Mouse (Mus musculus) stomach, postnatal 0 days (tissue): ENCODE results near the gene Ulk4. TPM values are rescaled to one million over a fixed set of nuclear protein-coding genes. Genes with fewer than 3 reads are reported as not detected.
"Not testable (repeated sequence)": the region's sequence is repeated elsewhere in the genome, so short reads cannot be mapped to it uniquely, and the experiment has no call there.

Experiments
- ATAC-seq: fragments of 200-750 bp; cut with Nextera tagmentation; 2 replicates; pipeline ENCODE4 v1.8.0; 2017; ENCODE audit not compliant: low FRiP score, low TSS enrichment
- DNase-seq: peaks from one replicate; pipeline ENCODE4 v3.0.0-alpha.2; 2016; ENCODE audit warnings: low spot score
- H3K27ac ChIP-seq: fragments of 300-500 bp; sonication (generic); replicated peaks from 2 replicates; pipeline ENCODE4 v1.5.1; 2014; ENCODE audit warnings: mild to moderate bottlenecking, control low read depth
- H3K27me3 ChIP-seq: fragments of 300-500 bp; sonication (generic); 2 replicates; pipeline ENCODE4 v1.6.1; 2014; ENCODE audit warnings: low read length; ENCODE audit not compliant: control insufficient read depth, insufficient read depth
- H3K36me3 ChIP-seq: fragments of 300-500 bp; sonication (generic); 2 replicates; pipeline ENCODE4 v1.6.1; 2014; ENCODE audit warnings: low read length, mixed read lengths; ENCODE audit not compliant: control insufficient read depth, insufficient read depth
- H3K4me1 ChIP-seq: fragments of 300-500 bp; sonication (generic); replicated peaks from 2 replicates; pipeline ENCODE4 v1.6.1; 2014; ENCODE audit warnings: antibody characterized with exemption; ENCODE audit not compliant: control insufficient read depth, insufficient read depth
- H3K4me2 ChIP-seq: fragments of 300-500 bp; sonication (generic); replicated peaks from 2 replicates; pipeline ENCODE4 v1.6.1; 2014; ENCODE audit warnings: low read depth, mild to moderate bottlenecking, control low read depth, moderate library complexity
- H3K4me3 ChIP-seq: fragments of 300-500 bp; sonication (generic); 2 replicates; pipeline ENCODE4 v1.5.1; 2014; ENCODE audit warnings: low read depth, low read length, control low read depth
- H3K9ac ChIP-seq: fragments of 300-500 bp; sonication (generic); 2 replicates; pipeline ENCODE4 v1.6.1; 2014; ENCODE audit warnings: mild to moderate bottlenecking, low read length, control low read depth, mixed read lengths
- H3K9me3 ChIP-seq: fragments of 300-500 bp; sonication (generic); 2 replicates; pipeline ENCODE4 v1.6.1; 2016; ENCODE audit warnings: low read length; ENCODE audit not compliant: control insufficient read depth
- CTCF ChIP-seq: IDR thresholded peaks from 2 replicates; pipeline ENCODE4 v1.5.1; 2016; ENCODE audit warnings: antibody characterized with exemption, low read depth, mild to moderate bottlenecking, moderate library complexity
- EP300 ChIP-seq: optimal IDR thresholded peaks from 2 replicates; pipeline ENCODE3; 2016; ENCODE audit warnings: antibody characterized with exemption
- WGBS: fragments of 180-500 bp; shearing (Covaris S2); extraction: QIAGEN DNeasy Blood & Tissue Kit; methylation state at CpG from one replicate; pipeline ENCODE4 v1.1.7; 2014; 5-methylcytosine and 5-hydroxymethylcytosine counted together
- polyA plus RNA-seq: library from polyadenylated mRNA; unstranded; fragments of >200 nt; fragmentation: Nextera tagmentation; extraction: Ambion mirVana; gene quantifications from 2 replicates; pipeline ENCODE4 v1.2.1, GENCODE M21; 2015

Ulk4 gene
- polyA plus RNA-seq, 1 experiment from 2014 or later, result 73.3 TPM

GRCm38 (mm10) chr9:121058116-121058515 lies 218.9 kb downstream of the Ulk4 start:
- Histone ChIP-seq H3K27ac (no peak overlapping the region), H3K4me3 (no peak overlapping the region), H3K36me3 (no peaks in the 10 kb centered on the region), H3K9ac (no peak overlapping the region), H3K4me2 (no peak overlapping the region), H3K4me1 (no peaks in the 10 kb centered on the region), H3K27me3 (no peaks in the 10 kb centered on the region), H3K9me3 (no peaks in the 10 kb centered on the region)
- WGBS, result 83% methylated on average over 7 of the region's 7 CpGs
- no peak for TF ChIP-seq EP300
- no peak for TF ChIP-seq CTCF
- ATAC-seq, result 0 out of 2 replicates have a peak, but pooled peaks have one; percentile 32
- no peak for DNase-seq

DNA sequence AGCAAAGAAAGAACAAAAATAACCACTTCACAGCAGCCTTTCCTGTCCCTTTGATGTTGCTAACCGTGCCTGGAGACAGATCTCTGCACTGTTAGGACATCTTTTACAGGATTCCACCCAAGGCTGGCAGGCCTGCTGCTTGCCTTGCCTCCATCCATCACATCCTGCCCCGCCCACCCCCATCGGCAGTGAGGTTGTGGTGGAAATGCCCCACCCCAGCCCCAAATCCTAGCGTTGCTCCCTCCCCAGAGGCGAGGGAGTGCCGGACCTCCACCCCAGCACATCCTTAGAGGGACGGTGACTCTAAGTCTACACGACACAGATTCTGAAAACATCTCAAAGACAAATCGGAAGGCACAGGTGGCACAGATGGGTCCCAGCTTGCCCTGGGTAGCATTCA lies 219.6 kb downstream of the Ulk4 start:
- Histone ChIP-seq H3K9me3 (no peaks in the 10 kb centered on the region), H3K4me2 (no peak overlapping the region), H3K9ac (no peak overlapping the region), H3K27me3 (no peaks in the 10 kb centered on the region), H3K27ac (no peak overlapping the region), H3K36me3 (no peaks in the 10 kb centered on the region), H3K4me1 (no peaks in the 10 kb centered on the region), H3K4me3 (no peak overlapping the region)
- no peak for TF ChIP-seq EP300
- no peak for TF ChIP-seq CTCF
- no peak for ATAC-seq
- DNase-seq, result no peak
- WGBS, result 38% methylated on average over 9 of the region's 9 CpGs

DNA sequence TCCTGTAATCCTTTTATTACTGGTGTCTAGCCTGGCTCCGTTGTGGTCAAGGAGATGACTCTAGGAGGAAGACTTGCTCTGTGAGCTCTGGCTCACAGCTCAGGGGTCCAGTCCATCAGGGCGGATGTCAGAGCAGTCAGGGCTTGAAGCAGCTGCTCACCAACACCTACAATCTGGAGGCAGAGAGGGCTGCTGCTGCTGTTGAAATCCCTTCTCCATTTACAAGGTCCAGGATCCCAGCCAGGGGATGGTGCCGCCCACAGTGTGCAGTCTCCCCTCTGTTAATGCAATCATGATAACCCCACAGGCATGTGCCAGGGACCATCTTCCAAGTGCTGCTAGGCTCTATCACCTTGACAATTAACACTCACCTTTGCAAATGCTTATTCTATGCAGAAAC lies 220.5 kb downstream of the Ulk4 start:
- Histone ChIP-seq H3K36me3 (no peaks in the 10 kb centered on the region), H3K4me3 (no peak overlapping the region), H3K4me2 (no peak overlapping the region), H3K9me3 (no peaks in the 10 kb centered on the region), H3K9ac (no peak overlapping the region), H3K4me1 (no peaks in the 10 kb centered on the region), H3K27me3 (no peaks in the 10 kb centered on the region), H3K27ac (no peak overlapping the region)
- ATAC-seq (no peak), DNase-seq (no peak)
- TF ChIP-seq CTCF (no peak), EP300 (no peak)
- 82% methylated on average over 3 of the region's 3 CpGs for WGBS

- 79% methylated on average over 5 of the region's 5 CpGs for WGBS
- Histone ChIP-seq H3K4me3 (no peak overlapping the region), H3K9me3 (no peaks in the 10 kb centered on the region), H3K4me1 (no peaks in the 10 kb centered on the region), H3K4me2 (no peak overlapping the region), H3K9ac (no peak overlapping the region), H3K36me3 (no peaks in the 10 kb centered on the region), H3K27me3 (no peaks in the 10 kb centered on the region), H3K27ac (no peak overlapping the region)
- DNase-seq, result no peak
- ATAC-seq, result no peak
- TF ChIP-seq EP300 (no peak), CTCF (no peak)
Observed at GRCm38 (mm10) chr9:121056036-121056435, 221.0 kb downstream of the Ulk4 start.

DNA sequence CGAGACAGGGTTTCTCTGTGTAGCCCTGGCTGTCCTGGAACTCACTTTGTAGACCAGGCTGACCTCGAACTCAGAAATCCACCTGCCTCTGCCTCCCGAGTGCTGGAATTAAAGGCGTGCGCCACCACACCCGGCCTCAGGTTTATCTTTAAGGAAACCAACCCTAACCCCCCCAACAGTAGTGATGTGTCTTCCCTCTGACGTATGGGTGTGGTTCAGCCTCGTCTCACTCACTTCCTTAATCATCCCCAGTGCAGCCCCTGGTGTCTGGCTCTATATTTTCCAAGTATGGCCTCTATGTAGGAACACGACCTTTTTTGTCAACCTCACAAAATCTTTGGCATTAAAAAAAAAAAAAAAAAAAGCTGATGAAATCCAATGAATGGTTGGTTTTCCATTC lies 231.3 kb downstream of the Ulk4 start:
- WGBS, result 72% methylated on average over 9 of the region's 9 CpGs
- H3K27me3 ChIP-seq, ATAC-seq, H3K4me3 ChIP-seq, H3K9ac ChIP-seq, H3K4me2 ChIP-seq, H3K9me3 ChIP-seq, H3K4me1 ChIP-seq, H3K36me3 ChIP-seq, H3K27ac ChIP-seq, DNase-seq: not testable (repeated sequence)

- H3K36me3 ChIP-seq, result no peaks in the 10 kb centered on the region
- H3K4me3 ChIP-seq, result no peak overlapping the region
- no peak overlapping the region for H3K4me2 ChIP-seq
- ATAC-seq, result no peak
- 80% methylated on average over 17 of the region's 17 CpGs for WGBS
- H3K27me3 ChIP-seq, result no peaks in the 10 kb centered on the region
- TF ChIP-seq CTCF (no peak), EP300 (no peak)
- no peak for DNase-seq
- H3K27ac ChIP-seq, result no peak overlapping the region
- H3K9ac ChIP-seq, result no peak overlapping the region
- H3K9me3 ChIP-seq, result no peaks in the 10 kb centered on the region
- H3K4me1 ChIP-seq, result no peaks in the 10 kb centered on the region
Observed at GRCm38 (mm10) chr9:121044471-121045206, 232.4 kb downstream of the Ulk4 start.
